Mouse (Mus musculus): ENCODE data around the gene Zfp418.
A peak's percentile ranks its signal among the peaks of the same experiment; 100 is the strongest.
"Not testable (repeated sequence)": the region's sequence is repeated elsewhere in the genome, so short reads cannot be mapped to it uniquely, and the experiment has no call there.

The Zfp418 gene

DNA sequence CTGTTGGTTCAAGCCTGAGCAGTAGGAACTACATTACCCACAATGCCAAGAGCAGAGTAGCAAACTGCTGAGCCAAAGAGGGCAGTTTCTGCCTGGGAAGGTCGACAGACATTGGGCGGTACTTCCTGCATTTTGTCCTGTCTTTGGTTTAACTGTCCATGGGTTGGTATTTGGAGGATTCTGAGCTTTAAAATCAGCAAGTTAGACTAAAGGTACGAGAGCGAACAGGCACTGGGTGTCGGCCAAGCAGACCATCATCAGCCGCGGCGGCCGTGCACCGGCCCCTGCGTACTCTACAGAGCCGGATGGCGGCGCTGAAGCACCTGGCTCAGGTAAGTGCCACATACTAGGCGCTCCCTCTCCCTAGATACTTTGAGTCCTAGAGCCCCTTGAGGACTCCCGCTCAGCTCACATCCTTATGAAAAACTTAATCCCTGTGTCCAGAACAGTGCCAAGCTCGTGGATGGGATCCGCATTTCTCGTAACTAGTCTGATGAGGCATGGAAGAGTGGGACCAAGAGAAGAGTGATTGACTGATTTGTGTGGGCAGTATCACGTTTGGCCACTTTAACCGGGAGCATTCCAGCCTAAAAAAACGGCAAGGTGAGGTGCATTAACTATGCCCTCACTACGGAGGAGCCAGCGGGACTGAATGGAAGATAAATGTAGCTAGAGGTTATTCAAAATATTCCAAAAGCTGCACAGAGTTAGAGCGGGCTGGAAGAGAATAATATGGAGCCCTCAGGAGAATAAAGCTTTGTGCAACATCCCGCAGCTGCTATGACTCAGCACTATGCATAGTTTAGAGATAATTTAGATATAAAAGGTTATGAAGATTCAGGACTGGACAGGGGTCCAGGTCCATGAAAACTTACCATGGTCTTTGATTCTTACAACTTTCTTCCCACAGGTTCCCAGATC is at the start of gene Zfp418:
Zfp418 (plus strand) TSS at position 104 of the 921 bp plus-strand sequence.
- peak; percentile 12 to 43 for DNase-seq

DNA sequence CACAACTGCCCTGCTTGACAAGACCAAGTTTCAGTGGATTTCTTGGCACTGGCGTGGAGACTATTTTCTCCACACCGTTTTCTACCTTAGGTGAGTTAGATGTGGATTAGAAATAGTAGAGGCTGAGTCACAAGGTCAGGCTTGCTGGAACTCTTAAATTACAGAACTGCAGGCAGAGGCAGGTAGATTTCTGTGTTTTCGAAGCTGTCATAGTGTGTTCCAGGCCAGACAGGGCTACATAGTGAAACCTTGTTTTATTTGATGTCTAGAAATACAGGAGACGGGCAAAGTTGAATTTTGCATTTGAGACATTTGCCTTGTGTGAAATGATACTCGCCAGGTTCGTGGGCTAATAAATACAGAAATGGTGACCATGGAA is 49.5 kb upstream of the Zfp418 start:
- no peak for DNase-seq

DNA sequence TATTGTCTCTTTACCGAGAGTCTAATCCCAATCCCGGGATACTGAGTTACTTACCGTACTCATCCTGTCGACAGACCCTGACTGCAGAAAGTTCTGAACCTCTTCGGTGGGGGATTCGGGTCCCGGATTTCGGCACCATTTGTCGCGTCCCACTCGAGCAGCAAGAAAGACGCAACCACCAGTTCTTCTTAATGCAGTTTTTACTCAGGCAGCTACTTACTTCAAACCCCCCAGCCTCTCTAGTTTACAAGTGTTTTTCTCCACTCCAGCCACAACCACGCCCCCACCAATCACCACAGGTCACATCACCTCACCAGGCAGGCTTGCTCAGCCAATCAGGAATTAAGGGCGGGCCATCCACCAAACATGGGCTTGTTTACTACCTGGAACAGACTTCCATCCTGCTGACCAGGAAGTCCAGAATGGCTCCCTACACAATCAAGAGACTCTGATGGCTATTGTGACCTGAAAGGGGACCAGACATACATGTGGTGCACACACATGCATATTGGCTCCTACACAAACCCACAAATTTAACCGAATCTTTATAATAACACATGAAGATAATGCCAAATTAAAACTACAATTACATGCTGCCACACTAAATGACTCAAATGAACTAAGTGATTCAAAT is 40.5 kb upstream of the Zfp418 start:
- not testable (repeated sequence) for DNase-seq

DNA sequence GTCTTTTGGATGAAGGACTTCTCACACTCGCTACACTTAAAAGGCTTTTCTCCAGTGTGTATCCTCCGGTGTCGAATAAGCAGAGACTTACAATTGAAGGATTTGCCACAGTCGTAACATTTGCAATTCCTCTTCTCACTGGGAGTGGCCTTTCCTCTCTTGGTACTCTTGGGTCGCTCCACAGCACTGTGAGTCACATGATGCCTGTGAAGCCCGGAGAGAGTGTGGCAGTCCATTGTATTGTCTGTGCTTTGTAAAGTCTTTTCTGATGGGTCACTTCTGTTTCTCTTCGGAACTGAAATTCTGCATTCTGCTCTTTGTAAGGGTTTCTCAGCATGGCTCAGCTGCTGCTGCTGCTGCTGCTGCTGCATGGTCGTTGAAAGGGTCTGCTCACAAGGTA is 38.4 kb upstream of the Zfp418 start:
- DNase-seq: no peak

DNA sequence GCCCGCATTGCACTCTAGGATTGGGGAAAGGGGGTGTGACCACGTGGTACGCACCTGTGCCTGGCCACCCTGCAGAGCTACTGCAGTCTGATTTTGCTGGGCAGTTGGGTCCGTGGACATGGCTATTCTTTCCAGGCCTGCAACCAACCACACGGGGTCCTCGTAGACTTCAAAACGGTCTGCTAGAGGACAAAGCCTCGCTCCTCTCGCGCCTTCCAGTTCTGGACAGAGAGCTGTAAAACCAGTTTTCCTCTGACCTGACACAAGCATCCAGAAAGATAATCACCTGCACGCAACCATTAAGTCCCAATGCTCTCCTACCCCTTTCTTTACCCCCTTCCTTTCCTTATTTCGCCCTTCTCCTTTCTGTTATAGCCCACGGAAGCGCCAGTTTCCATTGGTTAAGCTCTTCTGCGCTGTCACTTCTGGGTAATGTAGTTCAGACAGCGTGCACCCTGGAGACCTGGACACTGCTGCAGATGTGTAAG is 34.7 kb upstream of the Zfp418 start, which contains the start of gene Zfp773:
Zfp773 (minus strand) TSS at position 377 of the 488 bp plus-strand sequence.
- DNase-seq: peak in 1 of 2 experiments; percentile 38

DNA sequence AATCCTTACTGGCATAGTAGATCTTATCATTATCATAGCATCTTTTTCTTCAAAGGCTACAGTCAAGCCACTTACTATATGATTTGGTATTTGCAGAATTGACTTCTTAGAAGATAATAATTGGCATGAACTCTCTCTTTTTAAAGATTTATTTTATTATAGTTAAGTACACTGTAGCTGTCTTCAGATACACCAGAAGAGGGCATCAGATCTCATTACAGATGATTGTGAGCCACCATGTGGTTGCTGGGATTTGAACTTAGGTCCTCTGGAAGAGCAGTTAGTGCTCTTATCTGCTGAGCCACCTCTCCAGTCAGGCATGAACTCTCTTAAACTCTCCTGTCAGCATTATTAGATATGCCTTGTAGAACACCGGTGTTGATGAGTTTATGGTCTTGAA is 26.9 kb upstream of the Zfp418 start:
- DNase-seq: no peak

DNA sequence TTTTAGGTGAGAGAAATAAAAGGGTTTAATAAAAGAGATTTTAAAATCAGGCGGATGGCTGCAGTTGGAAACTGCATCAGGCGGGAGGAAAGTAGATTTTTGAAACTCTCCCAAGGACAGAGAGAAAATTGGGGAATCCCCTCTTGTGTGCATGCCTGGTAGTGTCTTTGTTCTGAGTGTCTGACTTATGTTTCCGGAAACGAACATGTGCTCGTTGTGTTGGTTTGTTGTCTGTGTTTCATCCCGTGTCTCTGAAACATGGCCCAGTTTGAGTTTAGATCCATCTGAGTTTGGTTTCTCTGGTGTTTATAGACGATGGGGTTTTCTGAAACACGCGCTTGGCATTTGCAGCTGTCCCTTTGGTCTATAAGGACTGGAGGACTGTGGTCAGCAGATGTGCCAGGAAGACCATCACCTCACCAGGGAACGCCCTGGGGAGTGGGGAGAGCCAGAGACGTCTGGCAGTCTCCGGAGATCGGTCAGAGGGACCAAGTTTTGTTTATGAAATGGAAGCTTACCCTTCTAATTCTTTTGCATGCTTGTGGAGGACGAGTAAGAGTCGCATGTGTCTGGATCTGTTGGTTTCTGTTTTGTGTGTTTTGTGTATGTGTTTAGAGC is 25.0 kb upstream of the Zfp418 start:
- DNase-seq: no peak

DNA sequence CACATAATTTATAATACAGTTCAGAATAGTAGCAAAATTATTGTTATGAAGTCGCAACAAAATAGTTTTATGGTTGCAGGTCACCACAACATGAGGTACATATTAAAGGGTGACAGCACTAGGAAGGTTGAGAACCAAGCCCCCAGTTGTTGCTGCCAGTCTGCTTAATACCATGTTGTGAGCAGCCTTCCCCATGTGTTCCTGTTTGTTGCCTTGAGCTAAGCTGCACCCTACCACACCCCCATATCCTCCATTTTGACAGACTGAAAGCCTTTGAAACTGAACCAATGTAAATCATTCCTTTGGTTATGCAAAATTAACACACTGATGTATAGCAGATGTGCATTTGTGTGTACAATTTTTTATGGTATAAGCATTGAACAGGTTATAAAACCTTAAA is 14.8 kb downstream of the Zfp418 start:
- no peak for DNase-seq

DNA sequence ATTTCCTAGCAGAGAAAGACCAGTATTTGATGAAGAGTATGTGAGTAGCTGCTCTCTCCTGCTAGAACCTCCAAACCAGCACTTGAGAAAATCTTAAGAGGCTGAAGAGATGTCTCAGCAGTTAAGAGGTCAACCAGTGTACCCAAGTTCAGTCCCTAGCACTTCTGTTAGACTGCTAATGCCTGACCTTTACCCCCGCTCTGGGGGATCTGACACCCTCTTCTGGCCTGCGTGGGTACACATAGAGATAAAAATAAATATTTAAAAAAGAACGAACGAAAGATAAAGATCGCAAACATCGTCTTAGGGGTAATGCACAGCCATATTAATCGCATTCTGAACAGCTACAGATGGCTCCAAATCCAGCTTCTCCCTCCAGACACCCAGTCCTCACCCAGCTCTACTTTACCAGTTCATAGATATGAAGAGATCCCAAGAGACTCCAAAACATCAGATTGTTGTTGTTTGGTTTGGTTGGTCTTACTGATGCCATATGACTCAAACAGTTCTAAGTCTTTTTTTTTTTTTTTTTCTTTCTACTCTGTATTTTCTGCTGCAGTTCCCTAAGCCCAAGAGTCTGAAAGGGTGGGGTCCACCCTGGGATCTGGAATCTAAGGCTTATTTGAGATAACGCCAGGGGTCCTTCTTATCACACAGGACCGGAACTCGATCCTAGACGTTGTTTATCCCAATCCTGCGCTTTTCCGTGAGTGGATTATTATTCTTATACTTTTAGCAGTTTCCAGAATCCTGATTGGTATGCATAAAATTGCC is 16.5 kb downstream of the Zfp418 start:
- no peak for DNase-seq

DNA sequence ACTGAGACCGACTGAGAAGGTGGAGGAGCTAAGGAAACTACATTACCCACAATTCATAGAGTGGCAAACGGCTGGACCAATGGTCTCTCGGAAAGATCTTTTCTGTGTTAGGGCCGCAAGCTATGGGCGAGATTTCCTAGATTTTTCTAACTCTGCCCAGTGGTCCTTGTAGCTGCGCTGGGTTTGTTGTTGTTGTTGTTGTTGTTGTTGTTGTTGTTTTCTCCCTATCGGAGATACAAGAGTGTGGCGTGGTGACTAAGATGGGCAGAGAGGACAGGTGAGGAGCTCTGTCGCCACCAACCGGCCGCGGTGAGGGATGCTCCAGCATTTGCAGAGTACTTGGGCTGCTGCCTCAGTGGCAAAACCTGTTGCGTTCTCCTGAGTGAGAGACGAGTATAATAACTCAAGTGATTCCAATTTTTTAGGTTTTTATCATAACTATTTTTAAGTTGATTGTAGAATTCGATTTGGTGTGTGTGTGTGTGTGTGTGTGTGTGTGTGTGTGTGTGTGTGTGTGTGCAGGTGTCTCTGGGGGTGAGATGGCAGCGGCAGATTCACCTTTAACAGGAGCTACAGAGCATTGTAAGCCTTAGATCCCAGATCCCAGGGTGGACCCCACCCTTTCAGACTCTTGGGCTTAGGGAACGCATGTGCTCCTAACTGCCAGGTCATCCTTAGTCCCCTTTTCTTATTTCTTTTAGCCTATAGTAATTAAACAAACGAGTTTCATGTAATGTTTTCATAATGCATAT is 17.2 kb downstream of the Zfp418 start:
- DNase-seq: peak; percentile 47 to 73

DNA sequence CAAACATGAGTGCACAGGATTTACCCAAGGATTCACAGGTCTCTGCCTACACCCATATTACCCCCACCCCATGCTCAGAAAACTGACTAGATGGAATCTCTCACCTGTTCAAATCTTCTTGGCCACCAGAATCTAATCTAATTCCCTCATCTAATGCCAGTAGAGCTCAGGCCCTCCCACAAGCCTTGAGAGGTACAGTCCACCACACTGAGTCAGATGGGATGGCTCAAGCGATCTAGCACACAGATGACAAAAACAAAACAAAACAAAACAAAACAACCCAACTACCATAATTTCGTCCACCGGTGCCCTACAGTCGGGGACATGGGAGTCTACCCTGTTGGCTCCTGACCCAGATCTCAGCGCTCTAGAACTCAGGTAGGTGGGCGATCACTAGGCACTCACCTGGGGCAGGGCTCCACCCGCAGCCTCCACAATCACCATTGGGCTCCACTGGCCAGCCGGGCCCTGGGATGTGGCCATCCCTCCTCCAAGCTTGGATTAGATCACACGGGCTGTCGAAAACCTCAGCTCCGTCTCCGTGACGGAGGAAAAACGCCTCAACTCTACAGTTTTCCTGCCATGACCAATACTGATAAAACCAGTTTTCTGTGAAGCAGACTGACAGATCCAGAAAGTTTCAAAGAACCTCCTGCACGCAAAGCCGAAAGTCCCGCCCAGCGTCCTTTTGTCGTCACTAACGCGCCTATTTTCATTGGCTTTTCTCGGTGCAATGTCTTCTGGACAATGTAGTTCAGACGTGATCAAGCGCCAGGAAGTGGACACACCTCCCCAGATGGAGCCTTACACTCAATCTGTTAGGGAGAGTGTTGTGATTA is 38.4 kb downstream of the Zfp418 start, which contains the start of gene Zfp772:
Zfp772 (minus strand) TSS at position 686 of the 839 bp plus-strand sequence.
- DNase-seq: peak; percentile 20 to 32
